Mouse (Mus musculus) neural tube, embryonic 15.5 days (tissue): ENCODE results near the gene Rbm3. TPM values are rescaled to one million over a fixed set of nuclear protein-coding genes. Genes with fewer than 3 reads are reported as not detected.

Experiments used
- ATAC-seq: fragments of 200-750 bp; cut with Nextera tagmentation; 2 replicates; pipeline ENCODE4 v1.8.0; 2017; ENCODE audit warnings: mild to moderate bottlenecking, moderate TSS enrichment, moderate library complexity; ENCODE audit not compliant: low FRiP score
- H3K27ac ChIP-seq: fragments of 300-500 bp; sonication (generic); replicated peaks from 2 replicates; pipeline ENCODE4 v1.5.1; 2015; ENCODE audit warnings: mild to moderate bottlenecking, inconsistent platforms
- H3K27me3 ChIP-seq: fragments of 300-500 bp; sonication (generic); replicated peaks from 2 replicates; pipeline ENCODE4 v1.6.1; 2015; ENCODE audit warnings: inconsistent platforms
- H3K36me3 ChIP-seq: fragments of 300-500 bp; sonication (generic); 2 replicates; pipeline ENCODE4 v1.6.1; 2015; ENCODE audit warnings: inconsistent platforms
- H3K4me1 ChIP-seq: fragments of 300-500 bp; sonication (generic); 2 replicates; pipeline ENCODE4 v1.6.1; 2015; ENCODE audit warnings: inconsistent platforms
- H3K4me2 ChIP-seq: fragments of 300-500 bp; sonication (generic); 2 replicates; pipeline ENCODE4 v1.6.1; 2015; ENCODE audit warnings: inconsistent platforms, mild to moderate bottlenecking, moderate library complexity
- H3K4me3 ChIP-seq: fragments of 300-500 bp; sonication (generic); replicated peaks from 2 replicates; pipeline ENCODE4 v1.5.1; 2015; ENCODE audit warnings: mild to moderate bottlenecking, inconsistent platforms
- H3K9ac ChIP-seq: fragments of 300-500 bp; sonication (generic); replicated peaks from 2 replicates; pipeline ENCODE4 v1.6.1; 2015; ENCODE audit warnings: mild to moderate bottlenecking, inconsistent platforms
- H3K9me3 ChIP-seq: fragments of 300-500 bp; sonication (generic); replicated peaks from 2 replicates; pipeline ENCODE4 v1.6.1; 2016; ENCODE audit warnings: inconsistent platforms
- WGBS: fragments of 180-500 bp; shearing (Covaris S2); methylation state at CpG from one replicate; pipeline ENCODE4 v1.1.7; 2015; ENCODE audit warnings: mixed read lengths; 5-methylcytosine and 5-hydroxymethylcytosine counted together
- polyA plus RNA-seq: library from polyadenylated mRNA; unstranded; fragments of >200 nt; fragmentation: Nextera tagmentation; extraction: Ambion mirVana; gene quantifications from 2 replicates; pipeline ENCODE4 v1.2.1, GENCODE M21; 2015

Rbm3 gene
- 309 and 341 TPM in 2 replicates for polyA plus RNA-seq

- WGBS = 31% methylated on average over 47 of the region's 65 CpGs
- H3K9ac ChIP-seq = peak within 1 kb of the TSS; percentile 71
- H3K4me1 ChIP-seq = peaks cover 13% of the 10 kb centered on the region
- H3K9me3 ChIP-seq = no peaks in the 10 kb centered on the region
- peak within 1 kb of the TSS; percentile 66 for H3K4me2 ChIP-seq
- H3K36me3 ChIP-seq = peaks cover 21% of the 10 kb centered on the region
- no peaks in the 10 kb centered on the region for H3K27me3 ChIP-seq
- peak within 1 kb of the TSS; percentile 61 for H3K4me3 ChIP-seq
- ATAC-seq = peak; percentile 97
- H3K27ac ChIP-seq = peak within 1 kb of the TSS; percentile 97
Observed at GRCm38 (mm10) chrX:8145153-8145991, at the start of gene Rbm3. Rbm3 (minus strand) TSS chrX:8145880.

GRCm38 (mm10) chrX:8193419-8193723 is 47.7 kb upstream of the Rbm3 start, which contains the start of gene Ebp:
Ebp (minus strand) TSS chrX:8193512.
- no peaks in the 10 kb centered on the region for H3K36me3 ChIP-seq
- peak within 1 kb of the TSS; percentile 37 for H3K9ac ChIP-seq
- H3K4me3 ChIP-seq = peak within 1 kb of the TSS; percentile 48
- 23% methylated on average over 10 of the region's 10 CpGs for WGBS
- H3K4me1 ChIP-seq = peaks cover 5% of the 10 kb centered on the region; the same call in 1 of the 2 replicates
- peak within 1 kb of the TSS; percentile 63 for H3K4me2 ChIP-seq
- peak; percentile 79 for ATAC-seq
- no peaks in the 10 kb centered on the region for H3K9me3 ChIP-seq
- H3K27me3 ChIP-seq = no peaks in the 10 kb centered on the region
- peak within 1 kb of the TSS; percentile 80 for H3K27ac ChIP-seq

DNA sequence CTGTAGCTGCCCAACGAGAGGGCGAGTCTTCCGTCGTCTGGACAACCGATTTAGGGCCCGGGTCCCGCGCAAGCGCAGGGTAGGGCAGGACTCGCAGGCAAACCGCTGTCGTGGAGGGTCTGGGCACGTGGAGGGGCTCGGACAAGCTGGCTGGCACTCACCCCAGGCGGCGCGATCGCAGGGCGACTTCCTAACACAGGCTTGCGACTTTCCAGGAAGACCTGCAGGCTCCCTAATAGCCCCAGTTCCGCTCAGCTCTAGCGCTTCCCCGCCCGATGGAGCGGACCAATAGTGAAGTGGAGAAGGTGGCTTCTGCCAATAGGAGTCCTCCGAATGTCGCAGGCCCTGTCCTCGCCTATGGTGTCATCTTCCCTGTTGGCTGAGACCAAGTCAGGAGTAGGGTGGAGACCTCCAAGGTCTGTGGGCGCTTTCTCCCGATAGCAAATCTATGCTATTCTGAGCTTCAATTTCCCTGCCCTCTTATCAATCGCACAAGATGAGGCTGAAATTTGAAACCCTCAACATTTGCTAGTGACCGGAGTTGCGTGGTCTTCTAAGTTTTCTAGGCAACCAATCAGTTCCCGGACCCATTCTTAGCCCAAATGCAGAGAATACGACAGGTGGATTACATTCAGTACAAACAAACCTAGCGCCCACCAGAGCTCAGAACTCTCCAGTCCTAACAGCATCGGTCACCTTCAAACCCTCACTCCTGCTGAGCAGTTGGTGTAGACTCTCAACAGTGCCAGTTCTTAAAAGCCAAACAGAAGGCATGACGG is 47.1 kb upstream of the Rbm3 start:
- Histone ChIP-seq H3K9me3 (no peaks in the 10 kb centered on the region), H3K4me3 (peak overlapping the region; percentile 48), H3K36me3 (no peaks in the 10 kb centered on the region), H3K27me3 (no peaks in the 10 kb centered on the region), H3K4me1 (peaks cover 5% of the 10 kb centered on the region; the same call in 1 of the 2 replicates), H3K27ac (peak overlapping the region; percentile 80), H3K9ac (peak overlapping the region; percentile 37), H3K4me2 (peak overlapping the region; percentile 63)
- WGBS = 21% methylated on average over 38 of the region's 38 CpGs
- peak; percentile 96 for ATAC-seq

- peak overlapping the region; percentile 80 for H3K27ac ChIP-seq
- no peak; the same call in 1 of the 2 replicates for ATAC-seq
- H3K9ac ChIP-seq = peak overlapping the region; percentile 37
- no peaks in the 10 kb centered on the region for H3K27me3 ChIP-seq
- no peaks in the 10 kb centered on the region for H3K9me3 ChIP-seq
- H3K4me2 ChIP-seq = peak overlapping the region; percentile 63
- H3K4me1 ChIP-seq = peaks cover 5% of the 10 kb centered on the region; the same call in 1 of the 2 replicates
- H3K4me3 ChIP-seq = peak overlapping the region; percentile 48
- WGBS = 24% methylated on average over 12 of the region's 13 CpGs
- 0 out of 2 replicates have a peak, but pooled peaks cover 3% of the 10 kb centered on the region for H3K36me3 ChIP-seq
Observed at GRCm38 (mm10) chrX:8192126-8192639, 46.5 kb upstream of the Rbm3 start.

DNA sequence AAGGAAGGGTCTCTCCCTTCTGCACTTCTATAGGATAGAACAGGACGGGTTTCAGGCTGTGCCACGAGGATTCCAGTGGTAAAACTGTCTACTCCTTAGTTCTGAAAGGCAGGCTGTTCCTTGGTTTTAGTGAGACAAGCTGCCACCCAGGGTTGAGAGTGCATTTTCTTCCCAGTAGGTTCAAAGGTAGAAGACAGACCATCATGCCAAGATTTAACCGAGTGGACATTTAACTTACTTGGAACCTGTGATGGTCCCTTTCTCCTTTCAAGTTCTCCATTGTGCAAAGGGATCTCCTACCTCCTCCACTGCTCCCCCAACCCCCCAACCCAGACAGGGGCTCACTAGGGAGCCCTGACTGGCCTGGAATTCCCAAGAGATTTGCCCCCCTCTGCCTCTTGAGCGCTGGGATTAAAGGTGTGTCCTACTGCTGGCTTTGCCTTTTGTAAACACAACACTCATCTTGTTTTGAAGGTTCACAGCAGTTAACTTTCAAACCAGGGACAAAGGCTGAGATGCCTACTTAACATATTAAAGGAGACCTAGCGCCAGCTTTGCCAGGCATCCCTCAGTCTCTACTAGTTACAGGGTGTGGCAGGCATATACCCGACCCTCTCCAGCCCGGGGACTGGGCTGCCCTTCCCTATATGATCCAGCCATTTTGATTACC is 37.3 kb upstream of the Rbm3 start:
- Histone ChIP-seq H3K9ac (no peak overlapping the region), H3K4me1 (no peaks in the 10 kb centered on the region), H3K9me3 (no peaks in the 10 kb centered on the region), H3K4me2 (no peak overlapping the region), H3K4me3 (no peak overlapping the region), H3K27ac (no peak overlapping the region), H3K36me3 (peaks cover 6% of the 10 kb centered on the region; the same call in 1 of the 2 replicates), H3K27me3 (no peaks in the 10 kb centered on the region)
- 25% methylated on average over 7 of the region's 7 CpGs for WGBS
- no peak for ATAC-seq

DNA sequence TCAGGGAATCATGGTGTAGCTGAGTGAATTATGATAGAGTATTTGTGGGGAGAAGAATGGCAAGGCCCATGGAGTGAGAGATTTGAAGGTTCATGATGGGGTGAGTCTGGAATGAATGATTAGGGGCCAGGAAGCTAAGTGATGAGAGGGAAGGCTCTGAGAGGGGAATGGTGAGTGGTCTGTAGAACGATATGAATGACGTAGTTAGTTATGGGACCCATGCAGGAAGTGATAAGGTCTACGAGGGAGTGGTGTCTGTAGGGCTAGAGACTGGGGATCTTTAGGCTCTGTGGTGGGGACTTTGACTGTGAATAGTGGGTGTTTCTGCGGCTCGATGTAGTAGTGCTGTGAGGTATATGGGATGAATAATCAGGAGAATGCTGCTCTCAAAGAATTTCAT is 34.0 kb upstream of the Rbm3 start:
- no peak for ATAC-seq
- H3K27me3 ChIP-seq = no peaks in the 10 kb centered on the region
- H3K4me3 ChIP-seq = no peak overlapping the region
- H3K4me2 ChIP-seq = no peak overlapping the region
- no peak overlapping the region for H3K27ac ChIP-seq
- H3K4me1 ChIP-seq = peaks cover 4% of the 10 kb centered on the region
- no peaks in the 10 kb centered on the region for H3K36me3 ChIP-seq
- H3K9ac ChIP-seq = no peak overlapping the region
- no peaks in the 10 kb centered on the region for H3K9me3 ChIP-seq
- 85% methylated on average over 5 of the region's 5 CpGs for WGBS

GRCm38 (mm10) chrX:8178871-8179270 is 33.2 kb upstream of the Rbm3 start:
- H3K9me3 ChIP-seq = no peaks in the 10 kb centered on the region
- no peak overlapping the region for H3K4me2 ChIP-seq
- no peak overlapping the region for H3K4me3 ChIP-seq
- H3K27me3 ChIP-seq = no peaks in the 10 kb centered on the region
- no peak overlapping the region for H3K9ac ChIP-seq
- no peak for ATAC-seq
- H3K4me1 ChIP-seq = peaks cover 6% of the 10 kb centered on the region
- 98% methylated on average over 2 of the region's 2 CpGs for WGBS
- no peaks in the 10 kb centered on the region for H3K36me3 ChIP-seq
- H3K27ac ChIP-seq = no peak overlapping the region

DNA sequence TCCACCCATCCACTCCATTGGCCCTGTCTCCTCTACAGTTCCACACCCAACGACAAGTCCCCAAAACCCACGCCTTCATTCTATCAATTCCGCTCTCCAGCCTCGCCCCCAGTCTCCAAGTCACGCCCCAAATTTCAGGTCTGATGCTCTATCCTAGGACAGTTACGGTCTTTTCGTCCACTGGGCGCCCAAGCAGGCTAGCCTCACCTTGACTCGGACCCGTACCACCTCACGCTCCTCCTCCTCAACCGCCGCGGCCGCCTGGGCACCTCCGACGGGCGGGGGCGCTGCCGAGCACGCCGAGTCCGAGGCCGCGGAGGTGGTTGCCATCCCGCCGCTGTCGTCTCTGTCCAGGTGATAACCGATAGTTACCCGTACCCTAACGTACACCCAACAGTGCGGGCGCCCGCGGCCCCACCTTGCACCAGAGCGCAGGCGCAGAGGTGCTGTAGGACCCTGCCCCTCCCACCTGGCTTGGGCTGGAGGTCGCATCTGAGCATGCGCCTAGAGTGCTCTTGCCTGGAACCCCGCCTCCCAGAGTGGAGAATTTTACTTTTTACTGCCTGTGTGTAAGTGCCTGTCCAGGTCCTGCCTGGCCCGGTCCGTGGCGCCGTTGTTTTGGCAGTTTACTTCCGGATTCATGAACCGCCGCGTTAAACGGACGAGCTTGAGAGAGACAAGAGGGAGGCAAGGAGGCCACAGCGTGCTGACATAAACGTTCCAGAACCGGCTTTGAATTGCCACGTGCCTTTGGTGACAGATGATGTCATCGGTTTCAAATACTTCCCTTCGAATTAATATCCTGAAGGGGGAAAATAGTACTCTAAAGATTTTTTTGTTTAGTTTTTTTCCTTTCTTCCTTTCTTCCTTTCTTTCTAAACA is 30.1 kb upstream of the Rbm3 start, which contains the start of gene Tbc1d25:
Tbc1d25 (minus strand) TSS at position 678 of the 882 bp plus-strand sequence.
- ATAC-seq = peak; percentile 96
- Histone ChIP-seq H3K27me3 (no peaks in the 10 kb centered on the region), H3K27ac (peak within 1 kb of the TSS; percentile 60), H3K4me2 (peak within 1 kb of the TSS; percentile 58), H3K4me3 (peak within 1 kb of the TSS; percentile 58), H3K9me3 (no peaks in the 10 kb centered on the region), H3K4me1 (peaks cover 6% of the 10 kb centered on the region), H3K36me3 (0 out of 2 replicates have a peak, but pooled peaks cover under 1% of the 10 kb centered on the region), H3K9ac (peak within 1 kb of the TSS; percentile 63)
- 13% methylated on average over 55 of the region's 56 CpGs for WGBS

GRCm38 (mm10) chrX:8175169-8175503 is 29.5 kb upstream of the Rbm3 start:
- WGBS = 16% methylated on average over 4 of the region's 4 CpGs
- ATAC-seq = no peak; the same call in 1 of the 2 replicates
- H3K27me3 ChIP-seq = no peaks in the 10 kb centered on the region

DNA sequence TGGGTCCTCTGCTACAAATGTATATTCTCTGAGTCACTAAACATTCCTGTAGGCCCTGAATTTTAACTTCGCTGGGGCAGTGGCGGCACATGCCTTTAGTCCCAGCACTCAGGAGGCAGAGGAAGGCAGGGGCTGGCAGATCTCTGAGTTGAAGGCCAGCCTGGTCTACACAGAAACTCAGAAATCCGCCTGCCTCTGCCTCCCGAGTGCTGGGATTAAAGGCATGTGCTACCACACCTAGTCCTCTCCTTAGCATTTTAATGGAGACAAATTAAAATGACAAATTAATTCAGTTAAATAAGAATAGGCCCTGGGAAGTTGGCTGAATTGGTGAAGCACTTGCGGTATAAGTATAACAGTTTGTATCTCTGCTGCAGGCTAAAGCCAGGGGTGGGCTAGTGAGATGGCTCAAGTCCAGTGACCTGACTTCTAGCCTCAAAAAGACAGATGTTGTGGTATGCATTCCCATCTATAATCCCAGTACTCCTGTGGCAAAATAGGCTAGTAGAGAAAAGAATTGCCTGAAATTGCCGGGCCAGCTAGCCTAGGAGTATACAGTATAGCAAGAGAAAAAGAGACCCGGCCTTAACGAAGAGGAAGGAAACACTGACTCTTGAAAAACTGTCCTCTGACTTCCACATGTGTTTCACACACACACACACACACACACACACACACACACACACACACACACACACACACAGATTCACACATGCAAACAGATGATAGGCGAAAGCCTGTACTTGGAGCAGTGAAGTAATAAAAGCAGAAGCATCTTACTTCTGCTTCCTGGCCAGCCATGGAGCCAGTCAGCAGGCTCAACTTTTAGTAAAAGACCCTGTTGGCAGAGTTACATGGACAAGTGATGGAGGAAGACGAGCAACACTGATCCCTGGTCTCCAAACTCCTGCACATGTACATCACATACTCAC is 22.3 kb upstream of the Rbm3 start:
- Histone ChIP-seq H3K4me1 (no peaks in the 10 kb centered on the region), H3K27ac (no peak overlapping the region), H3K9me3 (no peaks in the 10 kb centered on the region), H3K36me3 (peaks cover 9% of the 10 kb centered on the region), H3K9ac (no peak overlapping the region), H3K4me3 (no peak overlapping the region), H3K4me2 (no peak overlapping the region), H3K27me3 (no peaks in the 10 kb centered on the region)
- WGBS = 89% methylated on average over 8 of the region's 10 CpGs
- no peak for ATAC-seq

More at GRCm38 (mm10) chrX:8175169-8175503, 29.5 kb upstream of the Rbm3 start:
- H3K9ac ChIP-seq = peak overlapping the region; percentile 63
- peaks cover 6% of the 10 kb centered on the region for H3K4me1 ChIP-seq
- H3K9me3 ChIP-seq = no peaks in the 10 kb centered on the region
- peak overlapping the region; percentile 58 for H3K4me2 ChIP-seq
- peaks cover 5% of the 10 kb centered on the region for H3K36me3 ChIP-seq
- H3K27ac ChIP-seq = no peak overlapping the region
- peak overlapping the region; percentile 58 for H3K4me3 ChIP-seq
